Mouse (Mus musculus) urinary bladder, postnatal 36 days (tissue): ENCODE results near the gene Zswim1.
"Not testable (repeated sequence)": the region's sequence is repeated elsewhere in the genome, so short reads cannot be mapped to it uniquely, and the experiment has no call there.

Experiments used
- DNase-seq, 2 experiments: peaks; one replicate each; pipeline ENCODE4 v3.0.0; 2022; ENCODE audit warnings: low spot score in 2 of 2, mixed read lengths in 1 of 2

Gene Zswim1

GRCm38 (mm10) chr2:164793236-164793635, 29.2 kb upstream of the Zswim1 start:
- no peak for DNase-seq

DNA sequence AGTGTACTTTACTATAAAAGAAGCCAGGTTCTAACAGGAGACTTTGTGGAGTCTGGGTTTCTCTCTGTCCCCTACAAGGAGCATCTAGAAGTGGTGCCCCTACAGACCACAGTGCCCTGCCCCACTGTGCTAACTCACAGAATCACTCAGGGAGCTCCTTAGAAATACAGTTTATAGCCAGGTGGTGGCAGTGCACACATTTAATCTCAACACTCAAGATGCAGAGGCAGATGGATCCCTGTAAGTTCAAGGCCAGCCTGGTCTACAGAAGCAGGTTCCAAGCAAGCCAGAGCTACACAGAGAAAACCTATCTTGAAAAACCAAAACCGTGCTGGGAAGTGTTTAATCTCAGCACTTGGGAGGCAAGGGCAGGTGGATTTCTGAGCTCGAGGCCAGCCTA, 28.7 kb upstream of the Zswim1 start:
- DNase-seq = no peak

DNA sequence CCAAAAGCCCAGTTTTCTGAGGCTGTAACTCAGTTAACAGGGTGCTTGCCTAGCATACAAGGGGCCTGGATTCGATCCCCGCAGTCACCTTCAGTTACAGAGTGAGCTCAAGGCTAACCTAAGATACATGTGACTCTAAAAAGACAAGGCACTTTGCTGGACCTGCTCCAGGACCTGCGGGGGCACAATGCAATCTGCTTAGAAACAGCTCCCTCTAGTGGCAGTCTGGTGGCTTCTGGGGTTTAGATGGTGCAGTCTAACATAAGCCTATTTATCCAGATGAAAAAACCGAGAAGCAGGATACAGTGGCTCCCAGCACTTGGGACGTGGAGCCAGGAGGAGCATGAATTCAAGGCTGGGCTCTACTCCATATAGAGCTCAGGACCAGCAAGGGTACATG, 28.2 kb upstream of the Zswim1 start:
- DNase-seq = peak in 1 of 2 experiments; percentile 74

DNA sequence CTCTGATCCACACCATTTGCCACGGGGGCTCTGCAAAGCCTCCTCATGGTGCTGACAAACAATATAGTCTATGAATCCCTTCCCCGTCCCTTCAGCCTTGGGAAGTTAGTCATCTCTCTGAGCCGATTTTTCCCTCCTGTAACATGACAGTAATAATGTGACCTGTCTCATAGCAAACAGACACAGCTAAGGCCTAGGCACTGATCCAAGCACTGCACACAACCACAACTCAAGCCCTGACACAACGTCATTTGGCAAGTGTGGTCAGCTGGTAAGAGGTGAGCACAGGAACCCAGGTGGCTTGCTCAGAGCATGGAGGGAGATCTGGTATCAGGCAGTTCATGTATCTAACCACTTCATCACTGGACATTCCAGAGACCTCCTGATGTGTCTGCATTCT, 26.6 kb upstream of the Zswim1 start:
- DNase-seq = no peak

GRCm38 (mm10) chr2:164798554-164798953, 23.9 kb upstream of the Zswim1 start:
- DNase-seq = not testable (repeated sequence)

DNA sequence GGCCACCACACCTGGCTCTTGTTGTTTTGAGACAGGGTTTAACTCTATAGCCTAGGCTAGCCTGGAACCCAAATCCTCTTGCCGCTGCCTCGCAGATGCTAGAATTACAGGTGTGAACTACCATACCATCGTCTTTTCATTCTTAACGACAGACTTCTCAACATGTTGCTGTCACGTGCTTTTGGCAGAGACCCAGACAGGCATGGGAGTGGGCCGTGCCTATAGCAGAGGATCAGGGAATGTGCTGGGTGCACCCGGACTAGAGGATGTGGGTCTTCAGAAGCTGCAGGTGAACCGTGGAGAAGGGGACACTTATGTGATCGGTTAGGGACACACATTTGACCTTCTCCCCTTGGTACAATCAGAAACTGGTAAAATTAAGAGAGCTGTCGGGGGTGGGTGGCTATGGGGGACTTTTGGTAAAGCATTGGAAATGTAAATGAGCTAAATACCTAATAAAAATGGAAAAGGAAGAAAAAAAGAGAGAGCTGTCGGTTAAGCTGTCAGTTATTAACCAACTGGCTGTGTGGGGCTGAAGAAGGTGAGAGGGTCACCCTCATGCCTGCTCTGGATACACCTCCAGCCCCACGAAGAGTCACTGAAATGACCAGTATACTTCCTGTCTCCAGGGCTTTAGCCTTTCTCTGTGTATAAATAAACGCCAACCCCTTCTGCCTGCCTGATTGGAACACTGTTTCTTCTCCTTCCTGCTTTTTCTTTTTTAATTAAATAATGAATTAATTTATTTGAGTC, 22.1 kb upstream of the Zswim1 start:
- DNase-seq = no peak

DNA sequence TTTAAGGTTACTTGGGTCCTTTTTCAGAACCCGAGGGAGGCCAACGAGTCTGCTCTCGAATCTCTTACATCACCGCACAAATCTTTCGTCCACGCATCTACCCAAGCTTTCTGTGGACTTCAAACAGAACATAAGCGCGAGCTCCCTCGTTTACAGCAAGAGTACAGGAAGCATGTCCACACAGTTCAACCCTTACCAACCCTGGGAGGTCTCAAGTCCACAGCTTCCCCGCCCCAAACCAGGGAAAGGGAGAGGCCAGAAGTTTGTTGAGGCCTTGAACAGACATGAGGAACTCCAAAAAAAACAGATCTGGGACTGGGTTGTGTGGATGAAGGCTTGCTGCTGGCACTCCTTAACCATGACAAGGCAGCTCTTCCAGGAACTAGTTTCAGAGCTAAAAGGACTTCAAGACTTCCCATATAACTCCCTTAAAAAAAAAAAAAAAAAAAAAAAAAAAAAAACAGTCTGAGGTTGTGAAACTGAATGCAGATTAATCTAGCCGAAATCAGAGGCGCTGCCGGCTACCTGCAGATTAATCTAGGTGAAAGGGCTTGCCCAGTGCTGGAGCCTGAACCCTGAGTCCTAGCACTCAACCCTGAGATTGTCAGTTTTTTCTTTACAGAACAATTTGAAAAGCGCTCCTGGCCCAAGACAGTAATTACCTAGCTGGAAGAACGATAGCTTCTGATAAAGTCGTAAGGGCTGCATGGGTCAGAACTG, 19.1 kb upstream of the Zswim1 start:
- DNase-seq = no peak

DNA sequence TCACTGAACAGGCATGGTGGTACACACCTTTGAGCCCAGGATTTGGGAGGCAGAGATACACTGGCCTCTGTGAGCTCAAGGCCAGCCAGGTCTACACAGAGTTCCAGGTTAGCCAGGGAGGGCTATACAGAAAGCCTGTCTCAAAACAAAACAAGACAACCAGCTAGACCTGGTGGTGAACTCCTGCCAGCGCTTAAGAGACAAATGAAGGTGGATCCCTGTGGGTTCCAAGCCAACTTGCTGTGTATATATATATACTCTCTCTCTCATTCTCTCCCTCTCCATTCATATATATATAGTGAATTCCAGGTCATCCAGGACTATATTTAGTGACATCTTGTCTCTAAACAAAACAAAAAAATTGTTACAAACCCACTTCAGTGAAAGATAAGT, 18.6 kb upstream of the Zswim1 start:
- DNase-seq = no peak

- DNase-seq = peak; percentile 98 to 99
Observed at GRCm38 (mm10) chr2:164804533-164805331, 17.8 kb upstream of the Zswim1 start, which contains the start of the genes Acot8 and Zswim3. TSS of gene Acot8 (minus strand) at chr2:164804882. TSS of gene Zswim3 (plus strand) at chr2:164805098.

- DNase-seq = no peak
Observed at GRCm38 (mm10) chr2:164805332-164805718, 17.2 kb upstream of the Zswim1 start.

DNA sequence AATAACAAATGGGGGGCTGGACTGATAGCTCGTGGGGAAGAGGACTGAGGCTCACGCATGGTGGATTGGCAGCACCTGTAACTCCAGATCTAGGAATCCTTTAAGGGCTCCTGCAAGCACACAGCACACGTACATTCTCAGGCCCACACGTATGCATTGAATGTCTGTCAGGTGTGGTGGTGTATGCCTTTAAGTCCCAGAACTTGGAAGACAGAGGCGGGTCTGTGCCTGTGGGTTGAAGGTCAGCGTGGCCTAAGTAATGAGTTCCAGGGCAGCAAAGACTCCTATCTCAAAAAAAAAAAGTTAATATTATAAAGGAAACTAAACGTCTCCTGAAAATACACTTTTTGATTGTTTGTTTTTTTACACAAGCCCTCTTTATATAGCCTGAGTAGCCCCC, 15.9 kb upstream of the Zswim1 start:
- DNase-seq = no peak

- DNase-seq = no peak
Observed at GRCm38 (mm10) chr2:164813557-164813956, 8.9 kb upstream of the Zswim1 start.

GRCm38 (mm10) chr2:164815348-164815747, 7.1 kb upstream of the Zswim1 start:
- DNase-seq = no peak

DNA sequence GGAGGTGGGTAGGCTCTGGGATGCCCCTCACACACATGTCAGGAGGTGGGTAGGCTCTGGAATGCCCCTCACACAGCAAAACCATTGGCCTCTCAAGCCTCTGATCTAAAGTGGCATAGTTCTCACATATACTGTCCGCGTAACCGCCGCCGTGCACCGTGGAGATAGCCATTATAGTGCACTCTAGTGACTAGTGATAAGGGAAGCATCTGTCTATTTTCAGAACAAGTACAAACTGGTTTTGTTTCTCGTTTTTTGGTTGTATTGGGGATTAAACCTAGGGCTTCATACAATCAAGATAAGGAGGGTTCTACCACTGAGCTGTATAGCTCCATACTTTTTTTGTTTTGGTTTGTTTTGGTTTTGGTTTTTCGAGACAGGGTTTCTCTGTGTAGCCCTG, 6.7 kb upstream of the Zswim1 start:
- no peak for DNase-seq

- DNase-seq = no peak
Observed at GRCm38 (mm10) chr2:164817206-164817605, 5.3 kb upstream of the Zswim1 start.

DNA sequence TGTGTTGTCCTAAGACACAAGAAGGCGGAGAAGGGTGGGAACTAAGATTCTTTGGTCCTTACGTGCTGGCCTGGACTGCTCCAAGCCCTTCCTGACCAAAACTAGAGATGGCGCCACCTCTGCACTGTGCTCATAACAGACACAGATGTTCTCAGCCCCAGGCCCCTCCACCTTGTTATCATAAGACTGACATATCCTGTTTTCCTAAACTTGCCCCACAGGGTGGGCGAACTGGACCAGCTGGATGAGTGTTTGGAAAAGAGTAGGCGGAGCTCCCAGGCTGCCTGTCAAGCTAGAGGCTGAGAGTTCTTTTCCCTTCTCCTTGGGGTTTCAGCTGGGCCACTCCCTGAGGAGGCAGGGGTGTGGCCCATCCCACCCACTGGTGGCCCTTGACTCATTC, 4.8 kb upstream of the Zswim1 start:
- DNase-seq = no peak

GRCm38 (mm10) chr2:164821060-164821459, 1.4 kb upstream of the Zswim1 start:
- DNase-seq = no peak

- no peak for DNase-seq
Observed at GRCm38 (mm10) chr2:164823181-164823585, 697 bp downstream of the Zswim1 start.

DNA sequence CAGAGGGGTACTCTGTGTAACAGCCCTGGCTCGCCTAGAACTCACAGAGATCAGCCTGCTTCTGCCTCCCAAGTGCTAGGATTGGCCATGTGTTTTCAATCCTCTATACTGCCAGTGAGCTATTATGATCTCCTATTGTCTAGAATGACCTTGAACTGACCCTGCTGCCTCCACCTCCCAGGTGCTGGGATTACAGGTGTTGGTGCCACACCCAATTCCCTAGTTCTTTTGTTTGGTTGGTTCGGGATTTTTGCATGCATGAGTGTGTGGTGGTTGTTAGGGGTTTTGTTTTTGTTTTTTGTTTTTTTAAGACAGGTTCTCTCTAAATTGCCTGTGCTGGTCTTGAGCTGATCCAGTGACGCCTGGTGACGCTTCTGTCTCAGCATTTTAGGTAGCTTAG, 1.5 kb downstream of the Zswim1 start:
- DNase-seq = no peak

DNA sequence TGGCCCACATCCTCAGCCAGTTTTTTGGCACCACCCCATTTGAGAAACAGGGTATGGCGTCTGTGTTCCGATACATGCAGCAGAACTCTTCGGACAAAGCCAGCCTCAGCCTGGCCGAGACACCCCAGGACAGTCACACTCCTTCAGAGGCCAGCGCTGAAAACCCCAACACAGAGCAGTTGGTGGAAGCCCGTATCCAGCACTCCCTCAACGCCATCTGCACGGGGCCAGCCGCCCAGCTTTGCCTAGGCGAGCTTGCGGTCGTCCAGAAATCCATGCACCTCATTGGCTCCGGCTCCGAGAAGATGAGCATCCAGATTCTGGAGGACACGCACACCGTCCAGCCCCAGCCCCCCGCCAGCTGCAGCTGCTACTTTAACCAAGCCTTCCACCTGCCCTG, 3.0 kb downstream of the Zswim1 start:
- no peak for DNase-seq

- DNase-seq = no peak
Observed at GRCm38 (mm10) chr2:164827146-164827850, 4.8 kb downstream of the Zswim1 start.

DNA sequence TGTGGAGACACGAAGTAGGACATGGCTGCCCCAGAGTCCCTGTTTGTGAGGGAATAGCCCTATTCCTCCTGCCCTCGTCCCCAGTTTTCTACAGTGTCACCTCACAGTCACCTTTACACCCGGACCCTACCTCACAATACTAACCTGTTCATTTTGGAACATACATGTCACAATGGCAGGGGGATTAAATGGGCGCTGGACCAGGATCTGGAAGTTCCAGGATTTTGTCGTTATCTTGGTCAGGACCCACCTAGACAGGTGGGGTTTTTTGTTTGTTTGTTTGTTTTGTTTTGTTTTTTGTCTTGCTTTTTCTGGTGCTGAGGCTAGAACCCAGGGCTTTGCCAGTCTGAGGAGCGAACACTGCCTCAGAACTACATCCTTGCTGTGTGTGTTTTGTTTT, 6.0 kb downstream of the Zswim1 start, which contains the start of gene Spata25:
TSS of gene Spata25 (minus strand) at position 101 of the 400 bp plus-strand sequence.
- DNase-seq = no peak
